Mouse (Mus musculus): Measurements from ENCODE around the gene Atp2b4. TPM values are rescaled to one million over a fixed set of nuclear protein-coding genes. Genes with fewer than 3 reads are reported as not detected.
A peak's percentile ranks its signal among the peaks of the same experiment; 100 is the strongest.

The Atp2b4 gene
- total and polyA plus RNA-seq, 3 experiments = 6.6 to 22.3 (median 21.3) TPM

GRCm38 (mm10) chr1:133801743-133802142 lies 902 bp upstream of the Atp2b4 start:
- no peak overlapping the region for H3K27ac ChIP-seq
- WGBS = 74% methylated on average over 5 of the region's 5 CpGs
- no peak overlapping the region for H3K9ac ChIP-seq (ENCODE audit: low read depth, low read length)
- H3K27me3 ChIP-seq (ENCODE audit: control insufficient read depth, insufficient read depth, low read length) = peaks cover 2% of the 10 kb centered on the region; the same call in 1 of the 2 replicates
- peaks cover 7% of the 10 kb centered on the region for H3K4me1 ChIP-seq (ENCODE audit: control insufficient read depth, insufficient read depth, low read length)
- TF ChIP-seq POLR2A (IDR thresholded peaks at IDR 0.05; ENCODE audit: insufficient read depth, low read depth, low read length) (no peak), EP300 (IDR thresholded peaks at IDR 0.05; ENCODE audit: insufficient read depth, low read depth, low read length) (no peak), CTCF (IDR thresholded peaks at IDR 0.05) (no peak)
- DNase-seq = no peak
- intact Hi-C loops (cut with DNase I) = loop anchor here (2.0 to 5.0 kb wide), 3 partner anchors 51 to 95 kb away; no protein-coding TSS in a partner anchor
- H3K36me3 ChIP-seq (ENCODE audit: control insufficient read depth, insufficient read depth, low read length) = no peaks in the 10 kb centered on the region
- no peak overlapping the region for H3K4me3 ChIP-seq
- no peaks in the 10 kb centered on the region for H3K79me2 ChIP-seq (replicated peaks; ENCODE audit: control insufficient read depth, insufficient read depth, low read length)

- H3K4me1 ChIP-seq (ENCODE audit: control insufficient read depth, insufficient read depth, low read length) = peaks cover 7% of the 10 kb centered on the region
- H3K9ac ChIP-seq (ENCODE audit: low read depth, low read length) = peak overlapping the region; percentile 68
- TF ChIP-seq POLR2A (IDR thresholded peaks at IDR 0.05; ENCODE audit: insufficient read depth, low read depth, low read length) = no peak
- no peak for TF ChIP-seq CTCF (IDR thresholded peaks at IDR 0.05)
- no peak for TF ChIP-seq EP300 (IDR thresholded peaks at IDR 0.05; ENCODE audit: insufficient read depth, low read depth, low read length)
Measured at GRCm38 (mm10) chr1:133800512-133800911, 329 bp downstream of the Atp2b4 start.

GRCm38 (mm10) chr1:133799686-133800445 lies 975 bp downstream of the Atp2b4 start:
- 7% methylated on average over 21 of the region's 21 CpGs for WGBS
- peak; percentile 43 to 47 for DNase-seq
- Histone ChIP-seq H3K36me3 (ENCODE audit: control insufficient read depth, insufficient read depth, low read length) (no peaks in the 10 kb centered on the region), H3K27ac (peak overlapping the region; percentile 81), H3K4me1 (ENCODE audit: control insufficient read depth, insufficient read depth, low read length) (peaks cover 7% of the 10 kb centered on the region), H3K4me3 (peak overlapping the region; percentile 70), H3K27me3 (ENCODE audit: control insufficient read depth, insufficient read depth, low read length) (peaks cover 2% of the 10 kb centered on the region; the same call in 1 of the 2 replicates), H3K79me2 (replicated peaks; ENCODE audit: control insufficient read depth, insufficient read depth, low read length) (no peaks in the 10 kb centered on the region), H3K9ac (ENCODE audit: low read depth, low read length) (peak overlapping the region; percentile 68)
- intact Hi-C loops (cut with DNase I) = loop anchor here (2.0 to 5.0 kb wide), 3 partner anchors 52 to 97 kb away; no protein-coding TSS in a partner anchor
- TF ChIP-seq CTCF (IDR thresholded peaks at IDR 0.05) (no peak), POLR2A (IDR thresholded peaks at IDR 0.05; ENCODE audit: insufficient read depth, low read depth, low read length) (no peak), EP300 (IDR thresholded peaks at IDR 0.05; ENCODE audit: insufficient read depth, low read depth, low read length) (no peak)

More at GRCm38 (mm10) chr1:133800512-133800911, 329 bp downstream of the Atp2b4 start:
- WGBS = under 1% methylated on average over 16 of the region's 16 CpGs
- Histone ChIP-seq H3K4me3 (peak overlapping the region; percentile 70), H3K27me3 (ENCODE audit: control insufficient read depth, insufficient read depth, low read length) (peaks cover 2% of the 10 kb centered on the region; the same call in 1 of the 2 replicates), H3K79me2 (replicated peaks; ENCODE audit: control insufficient read depth, insufficient read depth, low read length) (no peaks in the 10 kb centered on the region), H3K36me3 (ENCODE audit: control insufficient read depth, insufficient read depth, low read length) (no peaks in the 10 kb centered on the region), H3K27ac (peak overlapping the region; percentile 81)
- intact Hi-C loops (cut with DNase I) = loop anchor here (2.0 to 5.0 kb wide), 3 partner anchors 52 to 96 kb away; no protein-coding TSS in a partner anchor
- DNase-seq = no peak

GRCm38 (mm10) chr1:133798821-133799415 lies 1.9 kb downstream of the Atp2b4 start:
- Histone ChIP-seq H3K36me3 (ENCODE audit: control insufficient read depth, insufficient read depth, low read length) (no peaks in the 10 kb centered on the region), H3K4me3 (peak overlapping the region; percentile 70), H3K79me2 (replicated peaks; ENCODE audit: control insufficient read depth, insufficient read depth, low read length) (no peaks in the 10 kb centered on the region), H3K9ac (ENCODE audit: low read depth, low read length) (peak overlapping the region; percentile 68), H3K4me1 (ENCODE audit: control insufficient read depth, insufficient read depth, low read length) (peaks cover 7% of the 10 kb centered on the region), H3K27ac (peak overlapping the region; percentile 81), H3K27me3 (ENCODE audit: control insufficient read depth, insufficient read depth, low read length) (peaks cover 2% of the 10 kb centered on the region; the same call in 1 of the 2 replicates)
- 74% methylated on average over 1 of the region's 1 CpGs for WGBS
- intact Hi-C loops (cut with DNase I) = no loop called here
- no peak for TF ChIP-seq POLR2A (IDR thresholded peaks at IDR 0.05; ENCODE audit: insufficient read depth, low read depth, low read length)
- TF ChIP-seq CTCF (IDR thresholded peaks at IDR 0.05) = no peak
- no peak for TF ChIP-seq EP300 (IDR thresholded peaks at IDR 0.05; ENCODE audit: insufficient read depth, low read depth, low read length)
- DNase-seq = no peak

- peak overlapping the region; percentile 43 for H3K27ac ChIP-seq
- H3K36me3 ChIP-seq (ENCODE audit: control insufficient read depth, insufficient read depth, low read length) = no peaks in the 10 kb centered on the region
- peak; percentile 38 to 54 for DNase-seq
- peaks cover 7% of the 10 kb centered on the region for H3K4me1 ChIP-seq (ENCODE audit: control insufficient read depth, insufficient read depth, low read length)
- H3K9ac ChIP-seq (ENCODE audit: low read depth, low read length) = peak overlapping the region; percentile 68
- intact Hi-C loops (cut with DNase I) = no loop called here
- H3K27me3 ChIP-seq (ENCODE audit: control insufficient read depth, insufficient read depth, low read length) = peaks cover 2% of the 10 kb centered on the region; the same call in 1 of the 2 replicates
- no peaks in the 10 kb centered on the region for H3K79me2 ChIP-seq (replicated peaks; ENCODE audit: control insufficient read depth, insufficient read depth, low read length)
- no peak for TF ChIP-seq CTCF (IDR thresholded peaks at IDR 0.05)
- TF ChIP-seq EP300 (IDR thresholded peaks at IDR 0.05; ENCODE audit: insufficient read depth, low read depth, low read length) = no peak
- no peak for TF ChIP-seq POLR2A (IDR thresholded peaks at IDR 0.05; ENCODE audit: insufficient read depth, low read depth, low read length)
- 54% methylated on average over 9 of the region's 9 CpGs for WGBS
- peak overlapping the region; percentile 20 for H3K4me3 ChIP-seq
Measured at GRCm38 (mm10) chr1:133797979-133798820, 2.6 kb downstream of the Atp2b4 start.
